Mouse (Mus musculus): Measurements from ENCODE around the gene 1190005I06Rik. TPM values are rescaled to one million over a fixed set of nuclear protein-coding genes. Genes with fewer than 3 reads are reported as not detected.
A peak's percentile ranks its signal among the peaks of the same experiment; 100 is the strongest.

Gene 1190005I06Rik
- polyA plus RNA-seq, 1 experiment, result 10.4 TPM

GRCm38 (mm10) chr8:120607460-120607859 lies 40.0 kb downstream of the 1190005I06Rik start:
- no peak overlapping the region for H3K27ac ChIP-seq (ENCODE audit: control insufficient read depth, insufficient read depth, low read depth, low read length)
- TF ChIP-seq CTCF (IDR thresholded peaks at IDR 0.05; ENCODE audit: control insufficient read depth, insufficient read depth, insufficient replicate concordance, low read depth, low read length), result no peak
- no peak for TF ChIP-seq POLR2A (IDR thresholded peaks at IDR 0.05; ENCODE audit: control insufficient read depth, low read depth, low read length)
- H3K27me3 ChIP-seq (ENCODE audit: control insufficient read depth, insufficient read depth, low read length), result no peaks in the 10 kb centered on the region
- no peak overlapping the region for H3K4me3 ChIP-seq (ENCODE audit: control insufficient read depth, low read depth, low read length)
- no peaks in the 10 kb centered on the region for H3K36me3 ChIP-seq (ENCODE audit: control insufficient read depth, insufficient read depth, low read length)
- H3K4me1 ChIP-seq (ENCODE audit: control insufficient read depth, insufficient read depth, low read length), result peaks cover 7% of the 10 kb centered on the region

- Histone ChIP-seq H3K27me3 (ENCODE audit: control insufficient read depth, insufficient read depth, low read length) (no peaks in the 10 kb centered on the region), H3K4me1 (ENCODE audit: control insufficient read depth, insufficient read depth, low read length) (peaks cover 7% of the 10 kb centered on the region), H3K27ac (ENCODE audit: control insufficient read depth, insufficient read depth, low read depth, low read length) (no peak overlapping the region), H3K36me3 (ENCODE audit: control insufficient read depth, insufficient read depth, low read length) (no peaks in the 10 kb centered on the region), H3K4me3 (ENCODE audit: control insufficient read depth, low read depth, low read length) (no peak overlapping the region)
- TF ChIP-seq POLR2A (IDR thresholded peaks at IDR 0.05; ENCODE audit: control insufficient read depth, low read depth, low read length) (no peak), CTCF (IDR thresholded peaks at IDR 0.05; ENCODE audit: control insufficient read depth, insufficient read depth, insufficient replicate concordance, low read depth, low read length) (no peak)
Measured at GRCm38 (mm10) chr8:120602672-120603071, 44.8 kb downstream of the 1190005I06Rik start.

- TF ChIP-seq POLR2A (IDR thresholded peaks at IDR 0.05; ENCODE audit: control insufficient read depth, low read depth, low read length), result no peak
- TF ChIP-seq CTCF (IDR thresholded peaks at IDR 0.05; ENCODE audit: control insufficient read depth, insufficient read depth, insufficient replicate concordance, low read depth, low read length), result peak; percentile 86; the same call in 1 of the 2 replicates
- peaks cover 8% of the 10 kb centered on the region for H3K4me1 ChIP-seq (ENCODE audit: control insufficient read depth, insufficient read depth, low read length)
- H3K27ac ChIP-seq (ENCODE audit: control insufficient read depth, insufficient read depth, low read depth, low read length), result no peak overlapping the region
- H3K36me3 ChIP-seq (ENCODE audit: control insufficient read depth, insufficient read depth, low read length), result no peaks in the 10 kb centered on the region
- no peak overlapping the region for H3K4me3 ChIP-seq (ENCODE audit: control insufficient read depth, low read depth, low read length)
- H3K27me3 ChIP-seq (ENCODE audit: control insufficient read depth, insufficient read depth, low read length), result no peaks in the 10 kb centered on the region
Measured at GRCm38 (mm10) chr8:120599504-120599903, 47.9 kb downstream of the 1190005I06Rik start.

- H3K27me3 ChIP-seq (ENCODE audit: control insufficient read depth, insufficient read depth, low read length), result no peaks in the 10 kb centered on the region
- peaks cover 8% of the 10 kb centered on the region for H3K4me1 ChIP-seq (ENCODE audit: control insufficient read depth, insufficient read depth, low read length)
- H3K27ac ChIP-seq (ENCODE audit: control insufficient read depth, insufficient read depth, low read depth, low read length), result no peak overlapping the region
- no peaks in the 10 kb centered on the region for H3K36me3 ChIP-seq (ENCODE audit: control insufficient read depth, insufficient read depth, low read length)
- TF ChIP-seq CTCF (IDR thresholded peaks at IDR 0.05; ENCODE audit: control insufficient read depth, insufficient read depth, insufficient replicate concordance, low read depth, low read length) (no peak), POLR2A (IDR thresholded peaks at IDR 0.05; ENCODE audit: control insufficient read depth, low read depth, low read length) (no peak)
- H3K4me3 ChIP-seq (ENCODE audit: control insufficient read depth, low read depth, low read length), result peak overlapping the region; percentile 9; the same call in 1 of the 2 replicates
Measured at GRCm38 (mm10) chr8:120598579-120598978, 48.9 kb downstream of the 1190005I06Rik start.

GRCm38 (mm10) chr8:120595963-120596362 lies 51.5 kb downstream of the 1190005I06Rik start:
- Histone ChIP-seq H3K4me1 (ENCODE audit: control insufficient read depth, insufficient read depth, low read length) (peaks cover 8% of the 10 kb centered on the region), H3K4me3 (ENCODE audit: control insufficient read depth, low read depth, low read length) (no peak overlapping the region), H3K36me3 (ENCODE audit: control insufficient read depth, insufficient read depth, low read length) (no peaks in the 10 kb centered on the region), H3K27me3 (ENCODE audit: control insufficient read depth, insufficient read depth, low read length) (no peaks in the 10 kb centered on the region), H3K27ac (ENCODE audit: control insufficient read depth, insufficient read depth, low read depth, low read length) (no peak overlapping the region)
- TF ChIP-seq CTCF (IDR thresholded peaks at IDR 0.05; ENCODE audit: control insufficient read depth, insufficient read depth, insufficient replicate concordance, low read depth, low read length) (peak; percentile 94), POLR2A (IDR thresholded peaks at IDR 0.05; ENCODE audit: control insufficient read depth, low read depth, low read length) (no peak)

GRCm38 (mm10) chr8:120594571-120594970 lies 52.9 kb downstream of the 1190005I06Rik start:
- Histone ChIP-seq H3K27me3 (ENCODE audit: control insufficient read depth, insufficient read depth, low read length) (no peaks in the 10 kb centered on the region), H3K4me3 (ENCODE audit: control insufficient read depth, low read depth, low read length) (no peak overlapping the region), H3K27ac (ENCODE audit: control insufficient read depth, insufficient read depth, low read depth, low read length) (no peak overlapping the region), H3K4me1 (ENCODE audit: control insufficient read depth, insufficient read depth, low read length) (peaks cover 8% of the 10 kb centered on the region), H3K36me3 (ENCODE audit: control insufficient read depth, insufficient read depth, low read length) (no peaks in the 10 kb centered on the region)
- TF ChIP-seq CTCF (IDR thresholded peaks at IDR 0.05; ENCODE audit: control insufficient read depth, insufficient read depth, insufficient replicate concordance, low read depth, low read length) (peak; percentile 71; the same call in 1 of the 2 replicates), POLR2A (IDR thresholded peaks at IDR 0.05; ENCODE audit: control insufficient read depth, low read depth, low read length) (no peak)

- TF ChIP-seq CTCF (IDR thresholded peaks at IDR 0.05; ENCODE audit: control insufficient read depth, insufficient read depth, insufficient replicate concordance, low read depth, low read length), result no peak
- no peak for TF ChIP-seq POLR2A (IDR thresholded peaks at IDR 0.05; ENCODE audit: control insufficient read depth, low read depth, low read length)
- H3K27ac ChIP-seq (ENCODE audit: control insufficient read depth, insufficient read depth, low read depth, low read length), result no peak overlapping the region
- no peaks in the 10 kb centered on the region for H3K27me3 ChIP-seq (ENCODE audit: control insufficient read depth, insufficient read depth, low read length)
- H3K36me3 ChIP-seq (ENCODE audit: control insufficient read depth, insufficient read depth, low read length), result no peaks in the 10 kb centered on the region
- H3K4me1 ChIP-seq (ENCODE audit: control insufficient read depth, insufficient read depth, low read length), result peaks cover 2% of the 10 kb centered on the region
- no peak overlapping the region for H3K4me3 ChIP-seq (ENCODE audit: control insufficient read depth, low read depth, low read length)
Measured at GRCm38 (mm10) chr8:120591587-120592292, 55.7 kb downstream of the 1190005I06Rik start.
